Mouse (Mus musculus): ENCODE measurements at regions not wholly inside any gene's neighbourhood (a gene's known extent, or its start where the extent isn't known, plus 50 kb on each side); places are given as distances from the start of the nearest gene placed in this dataset.

GRCm38 (mm10) chr11:15113583-15113982 is 514.5 kb downstream of the Pom121l12 start:
- Histone ChIP-seq H3K9ac (ENCODE audit: insufficient read depth, low read depth, low read length, poor library complexity, severe bottlenecking) (no peak overlapping the region), H3K27ac (ENCODE audit: insufficient read depth, low read depth, low read length, poor library complexity, severe bottlenecking) (no peak overlapping the region), H3K36me3 (ENCODE audit: control insufficient read depth, insufficient read depth, low read length, poor library complexity, severe bottlenecking) (no peaks in the 10 kb centered on the region), H3K4me3 (ENCODE audit: insufficient read depth in 1 of 2, low read depth in 1 of 2, low read length in 2 of 2, poor library complexity in 1 of 2, severe bottlenecking in 1 of 2) (no peak overlapping the region), H3K4me1 (ENCODE audit: control insufficient read depth in 2 of 2, insufficient read depth in 2 of 2, low read length in 2 of 2, poor library complexity in 1 of 2) (no peaks in the 10 kb centered on the region), H3K9me3 (ENCODE audit: control insufficient read depth, insufficient read depth, low read depth, low read length) (no peaks in the 10 kb centered on the region)
- in situ Hi-C loops (cut with MboI; ENCODE audit: low sequenced_read_pairs in 2 of 2, unreplicated experiment in 2 of 2), result no loop called here
- TF ChIP-seq CHD2 (IDR thresholded peaks at IDR 0.05; ENCODE audit: low read depth, low read length), result no peak
- no peak for TF ChIP-seq ZNF384 (IDR thresholded peaks at IDR 0.05; ENCODE audit: low read depth, low read length)
- TF ChIP-seq MAFK (IDR thresholded peaks at IDR 0.05; ENCODE audit: insufficient read depth, low read depth, low read length), result no peak
- no peak for TF ChIP-seq HCFC1 (IDR thresholded peaks at IDR 0.05; ENCODE audit: borderline replicate concordance, insufficient read depth, low read length)
- TF ChIP-seq ZC3H11A (IDR thresholded peaks at IDR 0.05; ENCODE audit: borderline replicate concordance, low read depth, low read length), result no peak
- no peak for DNase-seq (ENCODE audit: low read depth, low spot score)

- no peak overlapping the region for H3K4me3 ChIP-seq (ENCODE audit: insufficient read depth in 1 of 2, low read depth in 1 of 2, low read length in 2 of 2, poor library complexity in 1 of 2, severe bottlenecking in 1 of 2)
- H3K9me3 ChIP-seq (ENCODE audit: control insufficient read depth, insufficient read depth, low read depth, low read length), result no peaks in the 10 kb centered on the region
- H3K36me3 ChIP-seq (ENCODE audit: control insufficient read depth, insufficient read depth, low read length, poor library complexity, severe bottlenecking), result no peaks in the 10 kb centered on the region
- no peaks in the 10 kb centered on the region for H3K4me1 ChIP-seq (ENCODE audit: control insufficient read depth in 2 of 2, insufficient read depth in 2 of 2, low read length in 2 of 2, poor library complexity in 1 of 2)
- no peak overlapping the region for H3K27ac ChIP-seq (ENCODE audit: insufficient read depth, low read depth, low read length, poor library complexity, severe bottlenecking)
- TF ChIP-seq ZNF384 (IDR thresholded peaks at IDR 0.05; ENCODE audit: low read depth, low read length), result no peak
- no peak for TF ChIP-seq CHD2 (IDR thresholded peaks at IDR 0.05; ENCODE audit: low read depth, low read length)
- no peak for TF ChIP-seq MAFK (IDR thresholded peaks at IDR 0.05; ENCODE audit: insufficient read depth, low read depth, low read length)
- no peak for TF ChIP-seq HCFC1 (IDR thresholded peaks at IDR 0.05; ENCODE audit: borderline replicate concordance, insufficient read depth, low read length)
- no peak for TF ChIP-seq ZC3H11A (IDR thresholded peaks at IDR 0.05; ENCODE audit: borderline replicate concordance, low read depth, low read length)
- in situ Hi-C loops (cut with MboI; ENCODE audit: low sequenced_read_pairs in 2 of 2, unreplicated experiment in 2 of 2), result no loop called here
- no peak overlapping the region for H3K9ac ChIP-seq (ENCODE audit: insufficient read depth, low read depth, low read length, poor library complexity, severe bottlenecking)
- DNase-seq (ENCODE audit: low read depth, low spot score), result no peak
These were observed 526.7 kb downstream of the Pom121l12 start for GRCm38 (mm10) chr11:15125812-15126211.
